Mouse (Mus musculus) CH12.LX (cell line): ENCODE measurements around the gene Nek1. TPM values are rescaled to one million over a fixed set of nuclear protein-coding genes. Genes with fewer than 3 reads are reported as not detected.
"Not testable (repeated sequence)": the region's sequence is repeated elsewhere in the genome, so short reads cannot be mapped to it uniquely, and the experiment has no call there.

Source experiments
- DNase-seq: peaks from one replicate; pipeline ENCODE4 v3.0.0-alpha.2; 2013; ENCODE audit errors: extremely low read depth
- H3K27ac ChIP-seq: 2 replicates; pipeline ENCODE4 v1.5.1; 2012; ENCODE audit warnings: low read depth, mild to moderate bottlenecking, control low read depth, moderate library complexity; ENCODE audit not compliant: insufficient read depth
- H3K27me3 ChIP-seq: replicated peaks from 2 replicates; pipeline ENCODE3; 2012; ENCODE audit warnings: inconsistent platforms
- H3K36me3 ChIP-seq, 2 experiments: replicated peaks in 1 of 2; 2 replicates each; pipeline versions ENCODE3 to v1.6.1; 2012; ENCODE audit warnings: inconsistent platforms in 1 of 2, low read length in 1 of 2, mild to moderate bottlenecking in 1 of 2, mixed read lengths in 1 of 2, moderate library complexity in 1 of 2; ENCODE audit not compliant: control insufficient read depth in 1 of 2, insufficient read depth in 1 of 2
- H3K4me1 ChIP-seq, 2 experiments: 2 replicates each; pipeline ENCODE4 v1.6.1; 2012; ENCODE audit warnings: inconsistent platforms in 1 of 2, moderate library complexity in 1 of 2; ENCODE audit not compliant: insufficient read depth in 2 of 2, control insufficient read depth in 1 of 2
- H3K4me2 ChIP-seq: 2 replicates; pipeline ENCODE4 v1.6.1; 2012; ENCODE audit warnings: low read depth, mild to moderate bottlenecking, control low read depth; ENCODE audit not compliant: poor library complexity, insufficient read depth, severe bottlenecking
- H3K4me3 ChIP-seq, 3 experiments: fragments of 150-350 bp in 1 of 3; sonication (generic) in 1 of 3; replicated peaks in 1 of 3; 2 replicates each; pipeline versions ENCODE3 to v1.5.1; 2011 to 2012; ENCODE audit warnings: low read depth in 2 of 3, low read length in 2 of 3, mild to moderate bottlenecking in 2 of 3, moderate library complexity in 2 of 3, control low read depth in 1 of 3, improper control_type of control experiment in 1 of 3, inconsistent platforms in 1 of 3, mixed read lengths in 1 of 3; ENCODE audit not compliant: poor library complexity in 1 of 3
- H3K79me2 ChIP-seq: replicated peaks from 2 replicates; pipeline ENCODE4 v1.6.1; 2012; ENCODE audit warnings: mild to moderate bottlenecking, moderate library complexity; ENCODE audit not compliant: control insufficient read depth, poor library complexity, insufficient read depth, severe bottlenecking; ENCODE audit errors: extremely low read depth
- H3K9ac ChIP-seq: 2 replicates; pipeline ENCODE4 v1.6.1; 2012; ENCODE audit warnings: low read depth, mild to moderate bottlenecking, control low read depth, moderate library complexity; ENCODE audit not compliant: insufficient read depth
- H3K9me3 ChIP-seq: replicated peaks from 2 replicates; pipeline ENCODE3; 2012; ENCODE audit warnings: low read length, inconsistent platforms, mixed read lengths
- CHD1 ChIP-seq: IDR thresholded peaks from 2 replicates; pipeline ENCODE4 v1.6.1; 2012; ENCODE audit warnings: low read depth, low read length, improper control_type of control experiment, inconsistent platforms
- CHD2 ChIP-seq: IDR thresholded peaks from 2 replicates; pipeline ENCODE4 v1.6.1; 2011; ENCODE audit warnings: low read length, improper control_type of control experiment
- CTCF ChIP-seq, 2 experiments: IDR thresholded peaks in 1 of 2; conservative IDR thresholded peaks in 1 of 2; 2 replicates each; pipeline ENCODE4 v1.5.1; 2011 to 2012; ENCODE audit warnings: low read depth in 2 of 2, low read length in 2 of 2, improper control_type of control experiment in 1 of 2, inconsistent platforms in 1 of 2, mild to moderate bottlenecking in 1 of 2, moderate library complexity in 1 of 2
- E2F4 ChIP-seq: IDR thresholded peaks from 2 replicates; pipeline ENCODE4 v1.6.1; 2011; ENCODE audit warnings: low read depth, low read length, improper control_type of control experiment; ENCODE audit not compliant: insufficient replicate concordance
- EP300 ChIP-seq: IDR thresholded peaks from 2 replicates; pipeline ENCODE4 v1.6.1; 2011; ENCODE audit warnings: low read length, improper control_type of control experiment
- ETS1 ChIP-seq: conservative IDR thresholded peaks from 2 replicates; pipeline ENCODE4 v1.6.1; 2012; ENCODE audit warnings: low read depth, mild to moderate bottlenecking, inconsistent platforms, low read length, improper control_type of control experiment, moderate library complexity
- JUN ChIP-seq: IDR thresholded peaks from 2 replicates; pipeline ENCODE4 v1.6.1; 2011; ENCODE audit warnings: low read depth, mild to moderate bottlenecking, low read length, improper control_type of control experiment, moderate library complexity; ENCODE audit not compliant: insufficient read depth
- JUND ChIP-seq: conservative IDR thresholded peaks from 2 replicates; pipeline ENCODE4 v1.6.1; 2011; ENCODE audit warnings: low read depth, low read length, improper control_type of control experiment
- KAT2A ChIP-seq: IDR thresholded peaks from 2 replicates; pipeline ENCODE4 v1.6.1; 2012; ENCODE audit warnings: low read length, improper control_type of control experiment, inconsistent platforms; ENCODE audit not compliant: insufficient replicate concordance
- MYC ChIP-seq: IDR thresholded peaks from 2 replicates; pipeline ENCODE4 v1.6.1; 2011; ENCODE audit warnings: low read depth, mild to moderate bottlenecking, improper control_type of control experiment, low read length
- NRF1 ChIP-seq: IDR thresholded peaks from 2 replicates; pipeline ENCODE4 v1.6.1; 2014; ENCODE audit warnings: low read depth, mild to moderate bottlenecking, inconsistent platforms, low read length, improper control_type of control experiment, moderate library complexity
- POLR2A ChIP-seq: IDR thresholded peaks from 2 replicates; pipeline ENCODE4 v1.6.1; 2011; ENCODE audit warnings: low read depth, mild to moderate bottlenecking, improper control_type of control experiment, low read length
- TBP ChIP-seq: conservative IDR thresholded peaks from 2 replicates; pipeline ENCODE4 v1.6.1; 2011; ENCODE audit warnings: low read depth, low read length, improper control_type of control experiment
- TCF12 ChIP-seq: IDR thresholded peaks from 2 replicates; pipeline ENCODE4 v1.6.1; 2014; ENCODE audit warnings: low read depth, mild to moderate bottlenecking, inconsistent platforms, low read length, improper control_type of control experiment
- UBTF ChIP-seq: IDR thresholded peaks from 2 replicates; pipeline ENCODE4 v1.6.1; 2012; ENCODE audit warnings: low read depth, mild to moderate bottlenecking, inconsistent platforms, low read length, improper control_type of control experiment, moderate library complexity
- USF2 ChIP-seq: conservative IDR thresholded peaks from 2 replicates; pipeline ENCODE4 v1.6.1; 2011; ENCODE audit warnings: low read depth, low read length, improper control_type of control experiment
- ZC3H11A ChIP-seq: IDR thresholded peaks from 2 replicates; pipeline ENCODE4 v1.6.1; 2012; ENCODE audit warnings: low read depth, mild to moderate bottlenecking, inconsistent platforms, low read length, improper control_type of control experiment
- ZKSCAN1 ChIP-seq: IDR thresholded peaks from 2 replicates; pipeline ENCODE4 v1.6.1; 2012; ENCODE audit warnings: low read depth, inconsistent platforms, low read length, improper control_type of control experiment, borderline replicate concordance
- ZMIZ1 ChIP-seq: IDR thresholded peaks from 2 replicates; pipeline ENCODE4 v1.6.1; 2012; ENCODE audit warnings: low read depth, mild to moderate bottlenecking, inconsistent platforms, low read length, improper control_type of control experiment
- ZNF384 ChIP-seq: IDR thresholded peaks from 2 replicates; pipeline ENCODE4 v1.6.1; 2012; ENCODE audit warnings: low read depth, low read length, improper control_type of control experiment, inconsistent platforms
- dilution Hi-C: fragments of 300-500 bp; cut with MboI; formaldehyde crosslinking; loops from 2 replicates; pipeline ENCODE4 v1.14.3; 2020; ENCODE audit warnings: low sequenced_read_pairs; ENCODE audit not compliant: extremely low pct_unique_long_range_greater_than_20kb, extremely low pct_ligation_motif_present
- in situ Hi-C: fragments of 300-500 bp; cut with MboI; formaldehyde crosslinking; loops from 3 replicates; pipeline ENCODE4 v1.14.3; 2019; ENCODE audit warnings: low sequenced_read_pairs, low pct_ligation_motif_present, low pct_unique_long_range_greater_than_20kb, mixed read lengths
- polyA plus RNA-seq: library from polyadenylated mRNA; unstranded; fragments of >175 nt; gene quantifications from 2 replicates; pipeline ENCODE4 v1.2.1, GENCODE M21; 2012; ENCODE audit warnings: low read depth; ENCODE audit not compliant: insufficient read length
- total RNA-seq, 2 experiments: library from RNA; depleted of rRNA; stranded (reverse); fragments of 300-350 nt in 1 of 2; fragments of >200 nt in 1 of 2; gene quantifications; 2 replicates each; pipeline ENCODE4 v1.2.3; 2012 to 2014

Nek1 gene
- total and polyA plus RNA-seq, 3 experiments: 7.7 to 9.2 (median 9.1) TPM

DNA sequence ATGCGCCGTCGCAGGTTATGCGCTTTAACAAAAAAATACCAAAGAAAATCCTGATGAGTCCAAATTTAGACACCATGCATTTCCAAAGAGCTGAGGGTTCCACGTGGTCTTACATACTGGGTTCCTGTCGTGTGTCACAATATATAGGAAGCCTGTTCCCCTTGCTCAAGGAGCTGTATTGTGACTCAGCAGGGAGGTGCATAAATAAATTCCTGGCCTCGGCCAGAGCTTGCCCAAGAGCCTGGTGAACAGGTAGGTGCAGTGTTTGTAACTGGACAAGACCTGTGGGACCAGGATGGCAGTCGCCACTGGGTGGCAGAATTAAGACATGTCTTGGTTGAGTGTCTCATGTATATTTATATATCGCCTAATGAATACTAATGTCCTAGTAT is 9.3 kb upstream of the Nek1 start (continued):
- TF ChIP-seq EP300 (0 out of 2 replicates have a peak, but pooled peaks have one; percentile 3), CHD1 (no peak), CHD2 (no peak), E2F4 (no peak), MYC (peak; percentile 96), ZMIZ1 (no peak), TCF12 (no peak), KAT2A (no peak)

DNA sequence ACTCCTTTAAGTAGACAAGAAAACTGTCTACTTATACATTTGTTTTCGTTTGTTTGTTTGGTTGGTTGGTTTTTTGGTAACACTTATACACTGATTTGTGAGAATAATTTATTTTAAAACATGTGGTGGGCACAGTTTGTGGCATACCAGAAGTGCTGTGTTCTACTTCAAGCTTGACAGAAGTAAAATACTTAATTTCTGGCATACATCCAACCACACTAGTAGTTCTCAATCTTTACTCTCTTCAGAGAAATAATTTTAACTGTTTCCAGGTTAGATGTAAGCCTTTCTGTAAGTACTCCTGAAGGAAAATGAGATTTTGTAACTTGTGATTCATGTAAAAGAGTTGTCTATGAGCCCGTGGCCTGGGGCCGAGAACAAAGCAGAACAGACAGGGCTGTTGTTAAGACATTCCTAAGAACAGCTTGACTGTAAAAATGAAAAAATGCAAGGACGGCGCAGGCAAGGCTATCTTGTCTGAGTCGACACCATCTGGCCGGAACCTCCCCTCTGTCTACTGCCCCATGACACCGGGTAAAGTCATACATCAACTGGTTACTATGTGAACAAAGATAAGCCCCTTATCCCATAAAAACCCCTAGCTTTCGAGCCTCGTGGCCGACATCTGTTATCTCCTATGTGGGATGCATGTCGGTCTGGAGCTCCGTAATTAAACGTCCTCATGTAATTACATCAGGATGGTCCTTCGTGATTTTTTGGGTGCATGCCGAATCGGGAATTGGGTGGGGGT is 8.6 kb upstream of the Nek1 start:
- H3K36me3 ChIP-seq, H3K9ac ChIP-seq, dilution Hi-C loops, H3K4me2 ChIP-seq, H3K27me3 ChIP-seq, H3K27ac ChIP-seq, in situ Hi-C loops, DNase-seq, H3K9me3 ChIP-seq: not testable (repeated sequence)
- Histone ChIP-seq H3K4me3 (peak overlapping the region in 2 of 3 experiments; percentile 55 to 91), H3K79me2 (peaks cover 25% of the 10 kb centered on the region), H3K4me1 (peaks cover 0 to 16% of the 10 kb centered on the region in 2 experiments; a peak in 2 of 4 replicates)

DNA sequence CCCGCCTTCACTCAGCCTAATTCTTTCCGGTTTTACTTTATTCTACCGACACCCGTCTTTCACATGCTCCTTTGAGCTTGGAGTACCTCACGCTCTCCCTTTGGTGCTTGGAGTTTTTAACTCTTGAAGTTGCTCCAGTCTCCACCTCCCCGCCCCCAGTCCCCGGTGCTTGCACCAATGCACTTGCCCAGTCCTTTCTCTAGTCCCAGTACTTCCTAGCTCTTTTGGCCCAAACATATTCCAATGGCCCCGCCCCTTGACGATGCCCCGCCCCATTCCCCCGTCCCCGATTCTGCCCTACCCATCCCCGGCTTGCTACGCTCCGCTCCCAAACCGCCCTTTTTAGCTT is 460 bp upstream of the Nek1 start:
- Histone ChIP-seq H3K79me2 (no peaks in the 10 kb centered on the region), H3K9ac (peak overlapping the region; percentile 55), H3K36me3 (no peaks in the 10 kb centered on the region), H3K4me3 (peak overlapping the region; percentile 65 to 71 (median 67)), H3K4me2 (peak overlapping the region; percentile 72), H3K4me1 (peaks cover 2 to 22% of the 10 kb centered on the region in 2 experiments), H3K27ac (no peak overlapping the region), H3K9me3 (no peaks in the 10 kb centered on the region), H3K27me3 (no peaks in the 10 kb centered on the region)
- peak; percentile 72 for DNase-seq
- TF ChIP-seq USF2 (no peak), JUN (no peak), JUND (no peak), NRF1 (no peak), ZKSCAN1 (no peak), POLR2A (no peak; the same call in 1 of the 2 replicates), ETS1 (no peak), ZC3H11A (no peak), TBP (peak; percentile 54; the same call in 1 of the 2 replicates), E2F4 (no peak), CHD1 (no peak), CTCF (conservative IDR thresholded peaks at IDR 0.05 in 1 of 2, IDR thresholded peaks at IDR 0.05 in 1 of 2; ENCODE audit: low read depth in 2 of 2, low read length in 2 of 2) (no peak), MYC (no peak), ZNF384 (no peak), UBTF (no peak), TCF12 (peak; percentile 36)
- dilution Hi-C loops: no loop called here
- in situ Hi-C loops: no loop called here
